Mouse (Mus musculus) erythroblast, embryonic 14.5 days (primary cell): ENCODE results near the gene Foxa1.

Source experiments
- GATA1 ChIP-seq: IDR thresholded peaks from 2 replicates; pipeline ENCODE4 v1.6.1; 2012; ENCODE audit warnings: low read length, inconsistent platforms, mixed read lengths
- TAL1 ChIP-seq: IDR thresholded peaks from 3 replicates; pipeline ENCODE4 v1.6.1; 2012; ENCODE audit warnings: low read length, inconsistent platforms, mixed read lengths

GRCm38 (mm10) chr12:57544641-57545370 is 1.9 kb downstream of the Foxa1 start:
- TF ChIP-seq GATA1 (no peak), TAL1 (no peak)
